Mouse (Mus musculus): ENCODE data around the gene Pwwp2b. TPM values are rescaled to one million over a fixed set of nuclear protein-coding genes. Genes with fewer than 3 reads are reported as not detected.

Pwwp2b gene
- 23.6 and 27.5 TPM in 2 replicates for polyA plus RNA-seq (2015; fragmentation: Nextera tagmentation; extraction: Ambion mirVana)

DNA sequence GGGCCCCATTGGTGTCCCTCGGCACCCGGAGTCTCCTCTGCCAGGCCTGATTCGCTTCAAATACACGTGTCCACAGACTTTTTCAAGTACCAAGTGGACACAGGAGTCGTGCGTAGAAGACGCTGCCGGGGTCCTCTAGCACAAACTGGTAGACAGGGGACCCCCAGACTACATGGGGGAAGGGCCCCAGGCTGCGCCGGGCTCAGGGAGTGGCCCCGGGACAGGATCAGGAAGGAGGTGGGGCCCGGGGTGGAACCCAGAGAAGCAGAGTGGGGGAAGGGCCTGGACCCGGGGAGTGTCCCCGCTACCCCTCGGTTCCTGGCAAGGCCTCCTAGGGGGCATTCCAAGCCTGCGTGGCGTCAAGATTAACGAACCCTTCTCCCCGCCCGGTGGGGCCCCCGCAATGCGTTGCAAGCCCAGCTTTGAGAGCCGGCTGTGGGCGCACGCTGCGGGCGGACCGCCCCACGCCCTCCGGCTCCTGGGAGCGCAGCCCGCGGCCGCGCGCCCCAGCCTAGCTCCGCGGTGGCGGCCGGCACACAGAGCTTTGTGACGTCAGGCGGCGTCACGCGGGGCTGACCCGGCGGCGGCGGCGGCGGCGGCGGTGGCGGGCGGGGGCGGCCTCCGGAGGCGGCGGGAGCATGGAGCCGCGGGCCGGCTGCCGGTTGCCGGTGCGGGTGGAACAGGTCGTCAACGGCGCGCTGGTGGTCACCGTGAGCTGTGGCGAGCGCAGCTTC lies at the start of gene Pwwp2b:
Gene Pwwp2b (plus strand): TSS at position 602 of the 734 bp plus-strand sequence.
- peak; percentile 90 for DNase-seq (ENCODE audit: low spot score)
- peak within 1 kb of the TSS; percentile 78 for H3K9ac ChIP-seq (replicated peaks; ENCODE audit: low read depth)
- ATAC-seq, result peak; percentile 85
- peak within 1 kb of the TSS; percentile 81 for H3K4me3 ChIP-seq (ENCODE audit: low read depth, low read length)
- WGBS, result under 1% methylated on average over 34 of the region's 72 CpGs
- H3K27ac ChIP-seq (ENCODE audit: low read length), result peak within 1 kb of the TSS; percentile 91
- no peaks in the 10 kb centered on the region for H3K27me3 ChIP-seq (replicated peaks; ENCODE audit: insufficient read depth, low read length)
- peak; percentile 51; the same call in 1 of the 2 replicates for TF ChIP-seq EP300 (IDR thresholded peaks at IDR 0.05)
- TF ChIP-seq CTCF (IDR thresholded peaks at IDR 0.05), result peak; percentile 19; the same call in 1 of the 2 replicates
- peak within 1 kb of the TSS; percentile 77 for H3K4me2 ChIP-seq (replicated peaks; ENCODE audit: low read depth, low read length)
- no peaks in the 10 kb centered on the region for H3K9me3 ChIP-seq (ENCODE audit: low read length)
- no peaks in the 10 kb centered on the region for H3K36me3 ChIP-seq (ENCODE audit: insufficient read depth, low read length)
- H3K4me1 ChIP-seq (ENCODE audit: insufficient read depth, low read depth, low read length), result peaks cover 53% of the 10 kb centered on the region

DNA sequence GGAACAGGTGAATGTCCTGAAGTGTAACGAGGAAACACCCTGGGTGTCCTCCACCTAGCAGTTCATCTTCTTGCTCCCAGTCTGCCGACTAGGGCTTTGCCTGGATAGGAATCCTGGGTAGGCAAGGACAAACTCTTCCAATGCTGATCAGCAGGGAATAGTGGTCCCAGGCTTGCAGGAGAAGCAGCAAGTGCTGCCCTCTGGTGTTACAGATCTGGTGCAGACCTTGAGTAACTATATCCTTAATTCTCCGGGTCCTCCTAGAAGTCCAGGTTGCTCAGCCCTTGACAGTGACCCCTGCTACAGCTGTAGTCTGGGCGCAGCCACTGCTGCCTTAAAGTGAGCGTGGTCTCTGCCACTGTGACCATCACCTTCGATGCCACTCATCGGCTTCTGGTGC lies 48.2 kb upstream of the Pwwp2b start:
- 24% methylated on average over 7 of the region's 7 CpGs for WGBS
- Histone ChIP-seq H3K4me2 (replicated peaks; ENCODE audit: low read depth, low read length) (no peak overlapping the region), H3K27me3 (replicated peaks; ENCODE audit: insufficient read depth, low read length) (no peaks in the 10 kb centered on the region), H3K36me3 (ENCODE audit: insufficient read depth, low read length) (no peaks in the 10 kb centered on the region), H3K4me3 (ENCODE audit: low read depth, low read length) (no peak overlapping the region), H3K9me3 (ENCODE audit: low read length) (no peaks in the 10 kb centered on the region), H3K9ac (replicated peaks; ENCODE audit: low read depth) (no peak overlapping the region), H3K4me1 (ENCODE audit: insufficient read depth, low read depth, low read length) (no peaks in the 10 kb centered on the region), H3K27ac (ENCODE audit: low read length) (no peak overlapping the region)
- TF ChIP-seq CTCF (IDR thresholded peaks at IDR 0.05) (peak; percentile 88), EP300 (IDR thresholded peaks at IDR 0.05) (no peak)
- DNase-seq (ENCODE audit: low spot score) (peak; percentile 83), ATAC-seq (peak; percentile 37; the same call in 1 of the 2 replicates)

DNA sequence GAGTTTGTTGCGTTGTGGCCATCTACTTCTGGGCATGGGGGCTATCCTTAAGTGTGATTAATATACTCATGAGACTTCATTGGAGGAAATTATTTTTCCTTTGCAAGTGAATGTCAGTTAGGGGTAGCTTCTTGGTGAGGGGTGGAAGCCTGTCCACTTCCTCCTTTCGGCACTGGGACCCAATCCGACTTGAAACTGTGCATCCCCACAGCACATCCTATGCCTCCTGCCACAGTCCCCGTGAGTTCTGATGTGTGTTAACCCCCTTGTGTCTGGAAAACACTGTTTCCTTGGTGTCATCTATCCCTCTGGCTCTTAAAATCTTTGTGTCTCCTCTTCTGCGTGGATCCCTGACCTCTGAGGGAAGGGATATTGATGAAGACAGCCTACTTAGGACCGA lies 47.1 kb upstream of the Pwwp2b start:
- no peak for ATAC-seq
- WGBS, result 43% methylated on average over 6 of the region's 6 CpGs

DNA sequence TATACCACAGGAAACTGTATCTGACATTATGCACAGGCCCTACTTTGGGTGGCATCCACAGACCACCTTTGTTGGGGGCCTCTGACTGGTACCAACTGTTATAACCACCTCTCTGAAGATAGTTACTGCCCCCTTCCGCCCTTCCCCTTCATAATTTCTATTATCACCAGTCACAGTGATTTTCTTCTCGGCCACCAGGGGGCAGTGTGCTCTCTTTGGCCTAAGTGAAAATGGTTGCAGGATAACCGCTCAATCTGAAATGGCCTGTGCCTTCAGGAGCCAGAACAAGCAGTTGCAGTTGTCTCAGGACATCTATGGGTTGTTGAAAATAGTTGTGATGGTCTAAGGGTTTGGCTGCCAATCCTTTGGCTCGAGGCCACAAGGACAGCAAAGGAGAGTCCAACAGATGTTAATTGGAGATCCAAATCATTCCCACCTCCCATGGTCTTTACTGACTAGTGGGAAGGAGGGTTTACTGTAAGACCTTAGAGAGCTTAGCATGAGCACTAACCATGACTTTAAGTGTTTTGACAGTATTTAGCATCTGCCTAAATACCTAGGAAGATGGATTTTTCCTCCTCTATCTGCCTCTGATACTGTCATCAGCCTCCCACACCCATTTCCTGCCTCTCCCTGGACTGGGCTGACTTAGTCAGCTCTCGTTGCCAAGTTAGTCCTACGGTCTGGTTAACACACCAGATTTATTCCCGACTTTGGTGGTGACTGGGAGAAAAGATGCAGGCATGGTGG lies 40.1 kb upstream of the Pwwp2b start:
- Histone ChIP-seq H3K4me2 (replicated peaks; ENCODE audit: low read depth, low read length) (no peak overlapping the region), H3K4me1 (ENCODE audit: insufficient read depth, low read depth, low read length) (peaks cover 4% of the 10 kb centered on the region; the same call in 1 of the 2 replicates), H3K4me3 (ENCODE audit: low read depth, low read length) (no peak overlapping the region), H3K36me3 (ENCODE audit: insufficient read depth, low read length) (no peaks in the 10 kb centered on the region), H3K9me3 (ENCODE audit: low read length) (no peaks in the 10 kb centered on the region), H3K27ac (ENCODE audit: low read length) (no peak overlapping the region), H3K27me3 (replicated peaks; ENCODE audit: insufficient read depth, low read length) (no peaks in the 10 kb centered on the region), H3K9ac (replicated peaks; ENCODE audit: low read depth) (no peak overlapping the region)
- TF ChIP-seq CTCF (IDR thresholded peaks at IDR 0.05) (peak; percentile 96), EP300 (IDR thresholded peaks at IDR 0.05) (no peak)
- no peak for ATAC-seq
- peak; percentile 89 for DNase-seq (ENCODE audit: low spot score)
- 12% methylated on average over 7 of the region's 7 CpGs for WGBS

More for the DNA sequence above, 47.1 kb upstream of the Pwwp2b start:
- no peak overlapping the region for H3K9ac ChIP-seq (replicated peaks; ENCODE audit: low read depth)
- no peak overlapping the region for H3K4me3 ChIP-seq (ENCODE audit: low read depth, low read length)
- no peaks in the 10 kb centered on the region for H3K4me1 ChIP-seq (ENCODE audit: insufficient read depth, low read depth, low read length)
- no peaks in the 10 kb centered on the region for H3K27me3 ChIP-seq (replicated peaks; ENCODE audit: insufficient read depth, low read length)
- no peaks in the 10 kb centered on the region for H3K36me3 ChIP-seq (ENCODE audit: insufficient read depth, low read length)
- no peak overlapping the region for H3K4me2 ChIP-seq (replicated peaks; ENCODE audit: low read depth, low read length)
- no peaks in the 10 kb centered on the region for H3K9me3 ChIP-seq (ENCODE audit: low read length)
- no peak for DNase-seq (ENCODE audit: low spot score)
- no peak overlapping the region for H3K27ac ChIP-seq (ENCODE audit: low read length)
- TF ChIP-seq EP300 (IDR thresholded peaks at IDR 0.05) (no peak), CTCF (IDR thresholded peaks at IDR 0.05) (no peak)

DNA sequence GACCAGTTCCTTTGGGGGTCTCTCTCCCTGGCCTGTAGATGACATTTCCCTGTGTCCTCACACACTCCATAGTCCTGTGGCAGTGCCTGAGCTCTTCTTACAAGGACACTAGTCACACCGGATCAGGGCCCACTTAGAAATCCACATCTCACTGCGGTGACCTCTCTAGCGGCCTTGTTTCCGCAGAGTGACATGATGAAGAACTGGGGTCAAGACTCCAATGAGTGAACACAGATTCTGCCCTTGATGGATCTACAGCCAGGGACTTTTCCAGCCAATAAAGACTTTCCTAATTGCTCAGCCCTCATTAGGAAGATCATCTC lies 39.5 kb upstream of the Pwwp2b start:
- no peak for ATAC-seq
- TF ChIP-seq CTCF (IDR thresholded peaks at IDR 0.05) (no peak), EP300 (IDR thresholded peaks at IDR 0.05) (no peak)
- 72% methylated on average over 4 of the region's 4 CpGs for WGBS
- Histone ChIP-seq H3K27ac (ENCODE audit: low read length) (no peak overlapping the region), H3K4me2 (replicated peaks; ENCODE audit: low read depth, low read length) (no peak overlapping the region), H3K9me3 (ENCODE audit: low read length) (no peaks in the 10 kb centered on the region), H3K4me3 (ENCODE audit: low read depth, low read length) (no peak overlapping the region), H3K9ac (replicated peaks; ENCODE audit: low read depth) (no peak overlapping the region), H3K36me3 (ENCODE audit: insufficient read depth, low read length) (no peaks in the 10 kb centered on the region), H3K27me3 (replicated peaks; ENCODE audit: insufficient read depth, low read length) (no peaks in the 10 kb centered on the region), H3K4me1 (ENCODE audit: insufficient read depth, low read depth, low read length) (peaks cover 8% of the 10 kb centered on the region)
- DNase-seq (ENCODE audit: low spot score), result no peak

DNA sequence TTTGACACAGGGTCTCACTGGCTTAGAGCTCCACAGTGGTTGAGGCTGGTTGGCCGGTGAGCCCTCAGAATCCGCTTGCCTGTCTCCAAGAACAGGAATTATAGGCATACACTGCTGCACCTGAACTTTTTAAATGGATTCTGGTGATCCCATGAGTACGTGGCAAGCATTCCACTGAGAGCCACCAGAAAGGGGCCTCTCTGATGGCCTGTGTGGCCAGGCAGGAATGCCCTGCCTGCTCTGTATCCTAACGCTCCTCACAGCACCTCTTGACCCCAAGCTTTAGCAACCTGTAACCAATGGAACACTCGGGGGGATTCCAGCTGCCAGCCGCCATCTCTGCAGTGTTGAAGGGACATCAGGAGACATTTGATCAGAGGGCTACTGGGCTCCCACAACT lies 36.5 kb upstream of the Pwwp2b start:
- Histone ChIP-seq H3K4me3 (ENCODE audit: low read depth, low read length) (no peak overlapping the region), H3K9me3 (ENCODE audit: low read length) (no peaks in the 10 kb centered on the region), H3K36me3 (ENCODE audit: insufficient read depth, low read length) (no peaks in the 10 kb centered on the region), H3K9ac (replicated peaks; ENCODE audit: low read depth) (no peak overlapping the region), H3K4me2 (replicated peaks; ENCODE audit: low read depth, low read length) (no peak overlapping the region), H3K27ac (ENCODE audit: low read length) (no peak overlapping the region), H3K4me1 (ENCODE audit: insufficient read depth, low read depth, low read length) (peaks cover 11% of the 10 kb centered on the region), H3K27me3 (replicated peaks; ENCODE audit: insufficient read depth, low read length) (no peaks in the 10 kb centered on the region)
- DNase-seq (ENCODE audit: low spot score), result no peak
- no peak for ATAC-seq
- TF ChIP-seq EP300 (IDR thresholded peaks at IDR 0.05) (no peak), CTCF (IDR thresholded peaks at IDR 0.05) (no peak)
- 73% methylated on average over 6 of the region's 6 CpGs for WGBS
